Mouse (Mus musculus): ENCODE data around the gene Mgll. TPM values are rescaled to one million over a fixed set of nuclear protein-coding genes. Genes with fewer than 3 reads are reported as not detected.

The Mgll gene
- total RNA-seq, 2 experiments from 2014 or later: 185 to 205 TPM

DNA sequence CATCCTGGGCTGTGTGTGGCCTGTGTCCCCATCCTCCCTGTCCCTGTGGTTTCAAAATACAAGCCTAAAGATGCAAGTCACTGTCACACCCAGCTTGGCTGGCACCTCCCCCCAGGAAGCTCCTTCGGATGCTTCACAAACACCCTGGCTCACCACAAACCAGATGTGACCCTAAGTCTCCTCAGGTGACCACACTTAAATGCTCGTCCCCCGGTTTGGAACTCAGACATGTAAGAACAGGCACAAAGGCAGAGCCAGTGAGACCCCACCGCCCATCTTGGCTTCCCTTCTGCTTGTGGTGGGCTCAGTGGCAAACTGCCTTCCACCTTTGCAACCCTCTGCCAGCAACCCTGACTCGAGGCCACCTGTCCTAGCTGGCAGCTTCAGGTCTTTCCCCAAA is 110.8 kb downstream of the Mgll start:
- intact Hi-C loops (cut with DNase I): no loop called here
- no peak for DNase-seq (ENCODE audit: low spot score in 2 of 2)

- no peak for DNase-seq (ENCODE audit: low spot score in 2 of 2)
- intact Hi-C loops (cut with DNase I): no loop called here
These were observed 112.1 kb downstream of the Mgll start for GRCm38 (mm10) chr6:88836178-88836819.

DNA sequence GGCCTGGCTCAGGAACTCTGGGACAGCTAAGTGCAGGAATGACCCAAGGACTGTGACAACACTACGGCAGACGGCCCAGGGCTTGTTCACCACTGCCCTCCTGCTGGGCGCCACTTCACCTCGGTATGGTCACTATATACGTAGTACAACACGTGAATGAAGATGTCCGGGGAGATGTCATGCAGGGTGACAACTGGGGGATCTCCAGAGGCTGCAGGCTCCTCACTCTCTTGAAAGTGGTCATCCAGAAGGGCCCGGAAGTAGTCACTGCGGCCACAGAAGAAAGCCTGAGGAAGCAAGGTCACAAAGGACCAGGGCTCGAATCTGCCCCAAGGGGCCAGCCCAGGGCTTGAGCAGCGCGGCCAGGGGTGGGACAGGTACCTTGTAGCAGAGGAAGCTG is 113.8 kb downstream of the Mgll start:
- intact Hi-C loops (cut with DNase I): no loop called here
- DNase-seq (ENCODE audit: low spot score in 2 of 2): no peak

GRCm38 (mm10) chr6:88838613-88839012 is 114.4 kb downstream of the Mgll start:
- no peak for DNase-seq (ENCODE audit: low spot score in 2 of 2)
- intact Hi-C loops (cut with DNase I): no loop called here

- DNase-seq (ENCODE audit: low spot score in 2 of 2): no peak
- intact Hi-C loops (cut with DNase I): no loop called here
These were observed 115.1 kb downstream of the Mgll start for GRCm38 (mm10) chr6:88839135-88839970.

DNA sequence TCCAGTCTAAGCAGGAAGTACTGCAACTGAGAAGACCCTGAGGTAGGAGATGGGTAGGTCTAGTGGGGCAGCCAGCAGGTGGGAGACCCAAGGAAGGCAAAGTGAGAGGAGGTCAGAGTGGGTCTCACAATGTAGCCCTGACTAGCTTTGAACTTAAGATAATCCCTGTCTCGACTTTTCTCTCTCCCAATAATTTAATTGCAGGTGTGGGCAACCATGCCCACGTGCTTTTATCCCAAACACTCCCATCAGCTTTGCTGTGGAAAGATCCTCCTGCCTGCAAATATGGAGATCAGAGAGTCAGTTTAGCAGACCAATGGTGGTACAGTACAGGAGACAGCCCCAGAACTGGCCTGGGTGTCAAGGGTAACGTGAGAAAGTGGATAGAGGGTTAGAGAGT is 116.0 kb downstream of the Mgll start:
- DNase-seq (ENCODE audit: low spot score in 2 of 2): no peak
- intact Hi-C loops (cut with DNase I): no loop called here

DNA sequence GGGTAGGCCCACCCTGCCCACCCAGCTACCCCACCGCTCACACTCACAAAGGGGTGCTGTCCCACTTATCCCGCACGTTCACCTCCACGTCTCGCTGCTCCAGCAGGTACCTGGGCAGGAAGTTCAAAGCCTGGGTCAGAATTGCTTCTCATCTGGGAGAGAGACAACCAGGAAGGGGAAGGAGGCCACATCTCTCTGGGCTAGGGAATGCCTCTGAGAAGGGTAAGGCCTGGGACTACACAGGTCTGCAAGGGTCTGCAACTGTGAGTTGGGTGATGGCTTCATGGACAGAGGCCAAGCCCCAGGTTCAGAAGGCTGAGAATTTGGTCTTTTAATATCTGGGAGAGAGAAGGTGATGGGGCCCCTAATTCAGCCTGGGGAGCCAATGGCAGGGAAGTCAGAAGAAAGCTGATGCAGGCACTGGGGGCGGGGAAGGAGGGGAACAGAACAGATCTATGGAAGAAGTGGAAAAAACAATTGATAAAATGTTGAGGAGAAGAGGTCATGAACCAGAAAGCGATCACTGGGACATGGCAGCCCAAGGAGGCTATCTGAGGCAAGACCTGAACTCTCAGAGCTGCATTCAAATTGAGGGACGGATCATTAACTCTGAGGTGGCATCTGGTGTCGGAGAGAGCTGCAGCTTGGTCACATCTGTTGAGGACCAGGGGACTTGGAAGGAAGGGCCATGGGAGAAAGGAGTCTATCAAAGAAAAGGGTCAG is 116.7 kb downstream of the Mgll start:
- intact Hi-C loops (cut with DNase I): no loop called here

DNA sequence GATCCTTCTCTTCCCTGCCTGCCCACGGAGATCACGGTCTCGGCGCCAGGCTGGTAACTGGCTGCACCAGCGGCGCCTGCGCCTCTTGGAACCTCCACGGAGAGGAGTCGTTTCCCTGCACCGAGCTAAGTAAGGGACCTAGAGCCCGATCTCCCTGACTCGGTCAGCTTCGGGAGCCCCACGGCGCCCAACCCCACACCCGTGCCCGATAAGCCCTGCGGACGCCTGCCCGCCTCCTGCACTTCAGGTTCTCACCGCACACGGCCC is 117.2 kb downstream of the Mgll start:
- DNase-seq (ENCODE audit: low spot score in 2 of 2): no peak
- intact Hi-C loops (cut with DNase I): no loop called here

More for the DNA sequence above, 116.7 kb downstream of the Mgll start:
- no peak for DNase-seq (ENCODE audit: low spot score in 2 of 2)

GRCm38 (mm10) chr6:88841781-88842689 is 117.8 kb downstream of the Mgll start, which contains the start of gene Abtb1:
Gene Abtb1 (minus strand): TSS chr6:88841984.
- peak; percentile 98 to 99 for DNase-seq (ENCODE audit: low spot score in 2 of 2)
- intact Hi-C loops (cut with DNase I): loop anchor here (1.0 kb wide), 1 partner anchor 323 kb away; no protein-coding TSS in a partner anchor

DNA sequence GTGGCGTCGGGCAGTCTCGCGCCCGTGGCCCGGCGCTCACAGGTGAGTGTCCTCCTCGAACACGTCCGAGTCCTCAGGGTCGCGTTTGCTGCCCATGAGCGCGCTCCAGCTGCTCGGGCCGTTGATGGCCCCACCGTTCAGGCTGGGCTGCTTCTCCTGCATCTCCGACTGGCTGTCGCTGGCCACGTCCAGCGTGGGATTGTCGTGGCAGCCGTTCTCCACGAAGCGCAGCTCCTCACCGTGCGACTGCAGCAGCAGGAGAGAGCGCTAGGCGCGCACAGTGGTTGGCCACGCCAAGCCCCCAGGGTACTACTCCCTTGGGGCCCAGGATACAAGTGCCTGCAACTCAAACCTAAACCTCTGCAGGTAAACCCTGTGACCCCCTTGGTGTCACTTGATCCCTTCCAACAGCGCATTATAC is 118.5 kb downstream of the Mgll start:
- intact Hi-C loops (cut with DNase I): loop anchor here (1.0 kb wide), 1 partner anchor 323 kb away; no protein-coding TSS in a partner anchor
- peak; percentile 66 to 68 for DNase-seq (ENCODE audit: low spot score in 2 of 2)

GRCm38 (mm10) chr6:88843241-88843640 is 119.0 kb downstream of the Mgll start:
- no peak for DNase-seq (ENCODE audit: low spot score in 2 of 2)
- intact Hi-C loops (cut with DNase I): no loop called here

DNA sequence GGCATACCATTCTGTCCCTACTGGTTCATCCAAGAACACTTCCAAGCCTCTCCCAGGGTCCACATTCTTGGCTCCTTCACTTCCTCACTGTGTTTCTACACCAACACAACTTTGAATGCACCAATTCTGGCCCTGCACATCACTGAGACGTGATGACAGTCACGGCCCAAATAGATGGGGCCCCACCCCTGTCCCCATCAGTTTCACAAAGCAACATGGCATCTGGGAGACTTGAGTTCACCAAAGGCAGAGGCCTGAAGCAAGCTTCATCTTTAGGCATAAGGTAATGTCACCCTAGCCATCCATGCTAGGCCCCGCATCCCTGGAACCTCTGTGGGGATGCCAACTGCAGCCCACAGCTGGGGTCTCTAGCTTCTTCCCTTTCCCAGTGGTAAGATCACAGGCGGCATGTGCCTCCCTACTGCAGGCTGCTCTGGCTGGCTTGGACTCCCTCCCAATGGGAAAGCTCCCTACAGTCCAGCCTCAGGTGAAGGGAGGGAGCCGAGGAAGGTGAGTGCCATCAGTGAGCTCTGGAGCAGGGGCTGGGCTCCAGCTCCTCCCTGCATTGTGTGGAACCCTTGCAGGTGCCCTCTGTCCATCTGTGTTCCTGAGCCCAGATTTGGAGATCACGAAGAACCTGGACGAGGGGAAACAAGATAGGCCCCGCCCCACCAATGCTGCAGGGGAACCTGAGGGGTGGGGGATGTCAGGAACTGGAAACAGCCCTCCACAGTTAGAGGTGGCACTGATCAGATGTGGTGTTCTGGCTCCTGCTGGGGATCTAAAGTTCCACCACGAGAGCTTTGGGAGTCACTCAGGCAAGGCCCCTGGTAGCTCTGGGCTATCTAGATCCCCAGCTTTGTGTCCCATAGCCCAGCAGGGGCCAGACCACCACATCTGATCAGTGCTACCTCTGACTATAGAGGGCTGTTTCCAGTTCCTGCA is 119.8 kb downstream of the Mgll start:
- intact Hi-C loops (cut with DNase I): no loop called here
- no peak for DNase-seq (ENCODE audit: low spot score in 2 of 2)

- no peak for DNase-seq (ENCODE audit: low spot score in 2 of 2)
- intact Hi-C loops (cut with DNase I): no loop called here
These were observed 120.8 kb downstream of the Mgll start for GRCm38 (mm10) chr6:88844901-88845565.

DNA sequence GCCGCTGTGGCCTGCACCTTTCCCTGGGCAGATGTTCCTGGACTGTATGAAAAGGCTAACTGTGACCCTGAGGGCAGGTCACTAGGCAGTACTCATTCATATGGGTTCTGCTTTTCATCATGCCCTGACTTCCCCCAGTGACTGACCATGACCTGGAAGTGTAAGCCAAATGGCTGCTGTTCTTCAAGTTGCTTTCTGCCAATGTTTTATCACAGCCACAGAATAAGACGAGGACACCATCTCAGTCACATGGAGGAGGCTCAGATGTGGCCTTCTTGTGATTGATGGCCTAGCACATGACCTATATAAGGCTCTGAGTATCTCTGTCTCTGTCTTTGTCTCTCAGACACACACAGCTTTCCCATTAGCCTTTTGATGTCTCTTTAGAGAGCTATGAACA is 123.4 kb downstream of the Mgll start:
- intact Hi-C loops (cut with DNase I): no loop called here
- no peak for DNase-seq (ENCODE audit: low spot score in 2 of 2)

GRCm38 (mm10) chr6:88849270-88849669 is 125.1 kb downstream of the Mgll start:
- DNase-seq (ENCODE audit: low spot score in 2 of 2): no peak
- intact Hi-C loops (cut with DNase I): no loop called here

GRCm38 (mm10) chr6:88850034-88850433 is 125.8 kb downstream of the Mgll start:
- intact Hi-C loops (cut with DNase I): no loop called here
- no peak for DNase-seq (ENCODE audit: low spot score in 2 of 2)

DNA sequence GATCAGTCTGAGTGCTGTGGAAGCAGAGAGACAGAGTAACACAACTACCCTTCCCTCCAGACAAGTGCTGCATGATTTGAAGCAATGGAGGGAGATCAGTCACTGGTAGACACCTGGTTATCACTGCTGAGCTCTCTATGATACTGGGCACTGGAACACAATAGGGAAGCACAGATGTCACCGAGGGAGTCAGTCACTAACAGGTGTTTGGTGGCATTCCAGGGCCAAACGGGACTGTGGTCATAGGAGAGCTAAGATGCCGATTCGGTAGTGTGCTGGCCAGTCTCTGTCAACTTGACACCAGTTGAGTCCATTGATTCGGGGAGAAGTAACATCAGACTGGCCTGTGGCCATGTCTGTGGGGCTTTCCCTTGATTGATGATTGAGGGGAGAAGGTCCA is 130.3 kb downstream of the Mgll start:
- DNase-seq (ENCODE audit: low spot score in 2 of 2): no peak
- intact Hi-C loops (cut with DNase I): loop anchor here (2.0 kb wide), 1 partner anchor 306 kb away; no protein-coding TSS in a partner anchor

DNA sequence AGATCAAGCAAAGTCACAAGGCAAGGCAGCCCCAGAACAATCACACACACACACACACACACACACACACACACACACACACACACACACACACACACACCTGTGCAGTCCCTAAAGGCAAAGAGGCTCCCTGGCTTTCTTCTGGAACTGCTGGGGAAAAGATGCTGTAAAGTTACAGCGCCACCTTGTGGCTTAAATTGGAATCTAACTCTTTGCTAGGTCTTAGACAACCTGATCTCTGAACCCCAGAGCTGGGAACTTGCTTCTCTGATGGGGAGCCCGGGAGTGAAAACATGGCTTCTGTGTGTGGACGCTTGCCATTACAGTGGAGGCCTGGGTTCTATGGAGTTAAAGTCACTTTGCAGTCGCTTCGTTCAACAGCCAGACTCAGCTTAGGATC is 131.4 kb downstream of the Mgll start:
- DNase-seq (ENCODE audit: low spot score in 2 of 2): peak; percentile 59 to 73
- intact Hi-C loops (cut with DNase I): loop anchor here (2.0 kb wide), 1 partner anchor 307 kb away; no protein-coding TSS in a partner anchor

Data from left cerebral cortex, postnatal 25 days (tissue).